Mouse (Mus musculus) CH12.LX (cell line): Measurements from ENCODE around the gene Ackr2. TPM values are rescaled to one million over a fixed set of nuclear protein-coding genes. Genes with fewer than 3 reads are reported as not detected.

ENCODE experiments used
- DNase-seq: peaks from one replicate; pipeline ENCODE4 v3.0.0-alpha.2; 2013; ENCODE audit errors: extremely low read depth
- H3K27ac ChIP-seq: 2 replicates; pipeline ENCODE4 v1.5.1; 2012; ENCODE audit warnings: low read depth, mild to moderate bottlenecking, control low read depth, moderate library complexity; ENCODE audit not compliant: insufficient read depth
- H3K27me3 ChIP-seq: replicated peaks from 2 replicates; pipeline ENCODE3; 2012; ENCODE audit warnings: inconsistent platforms
- H3K36me3 ChIP-seq, 2 experiments: replicated peaks in 1 of 2; 2 replicates each; pipeline versions ENCODE3 to v1.6.1; 2012; ENCODE audit warnings: inconsistent platforms in 1 of 2, low read length in 1 of 2, mild to moderate bottlenecking in 1 of 2, mixed read lengths in 1 of 2, moderate library complexity in 1 of 2; ENCODE audit not compliant: control insufficient read depth in 1 of 2, insufficient read depth in 1 of 2
- H3K4me1 ChIP-seq, 2 experiments: 2 replicates each; pipeline ENCODE4 v1.6.1; 2012; ENCODE audit warnings: inconsistent platforms in 1 of 2, moderate library complexity in 1 of 2; ENCODE audit not compliant: insufficient read depth in 2 of 2, control insufficient read depth in 1 of 2
- H3K4me2 ChIP-seq: 2 replicates; pipeline ENCODE4 v1.6.1; 2012; ENCODE audit warnings: low read depth, mild to moderate bottlenecking, control low read depth; ENCODE audit not compliant: poor library complexity, insufficient read depth, severe bottlenecking
- H3K4me3 ChIP-seq, 3 experiments: fragments of 150-350 bp in 1 of 3; sonication (generic) in 1 of 3; replicated peaks in 1 of 3; 2 replicates each; pipeline versions ENCODE3 to v1.5.1; 2011 to 2012; ENCODE audit warnings: low read depth in 2 of 3, low read length in 2 of 3, mild to moderate bottlenecking in 2 of 3, moderate library complexity in 2 of 3, control low read depth in 1 of 3, improper control_type of control experiment in 1 of 3, inconsistent platforms in 1 of 3, mixed read lengths in 1 of 3; ENCODE audit not compliant: poor library complexity in 1 of 3
- H3K79me2 ChIP-seq: replicated peaks from 2 replicates; pipeline ENCODE4 v1.6.1; 2012; ENCODE audit warnings: mild to moderate bottlenecking, moderate library complexity; ENCODE audit not compliant: control insufficient read depth, poor library complexity, insufficient read depth, severe bottlenecking; ENCODE audit errors: extremely low read depth
- H3K9ac ChIP-seq: 2 replicates; pipeline ENCODE4 v1.6.1; 2012; ENCODE audit warnings: low read depth, mild to moderate bottlenecking, control low read depth, moderate library complexity; ENCODE audit not compliant: insufficient read depth
- H3K9me3 ChIP-seq: replicated peaks from 2 replicates; pipeline ENCODE3; 2012; ENCODE audit warnings: low read length, inconsistent platforms, mixed read lengths
- BHLHE40 ChIP-seq: IDR thresholded peaks from 2 replicates; pipeline ENCODE4 v1.6.1; 2011; ENCODE audit warnings: mild to moderate bottlenecking, low read depth, low read length, improper control_type of control experiment
- CHD2 ChIP-seq: IDR thresholded peaks from 2 replicates; pipeline ENCODE4 v1.6.1; 2011; ENCODE audit warnings: low read length, improper control_type of control experiment
- CTCF ChIP-seq, 2 experiments: IDR thresholded peaks in 1 of 2; conservative IDR thresholded peaks in 1 of 2; 2 replicates each; pipeline ENCODE4 v1.5.1; 2011 to 2012; ENCODE audit warnings: low read depth in 2 of 2, low read length in 2 of 2, improper control_type of control experiment in 1 of 2, inconsistent platforms in 1 of 2, mild to moderate bottlenecking in 1 of 2, moderate library complexity in 1 of 2
- E2F4 ChIP-seq: IDR thresholded peaks from 2 replicates; pipeline ENCODE4 v1.6.1; 2011; ENCODE audit warnings: low read depth, low read length, improper control_type of control experiment; ENCODE audit not compliant: insufficient replicate concordance
- EP300 ChIP-seq: IDR thresholded peaks from 2 replicates; pipeline ENCODE4 v1.6.1; 2011; ENCODE audit warnings: low read length, improper control_type of control experiment
- ETS1 ChIP-seq: conservative IDR thresholded peaks from 2 replicates; pipeline ENCODE4 v1.6.1; 2012; ENCODE audit warnings: low read depth, mild to moderate bottlenecking, inconsistent platforms, low read length, improper control_type of control experiment, moderate library complexity
- GABPA ChIP-seq: IDR thresholded peaks from 2 replicates; pipeline ENCODE4 v1.6.1; 2012; ENCODE audit warnings: low read depth, low read length, improper control_type of control experiment, inconsistent platforms; ENCODE audit not compliant: insufficient replicate concordance
- IRF4 ChIP-seq: IDR thresholded peaks from 2 replicates; pipeline ENCODE4 v1.6.1; 2014; ENCODE audit warnings: low read depth, mild to moderate bottlenecking, inconsistent platforms, low read length, improper control_type of control experiment
- KAT2A ChIP-seq: IDR thresholded peaks from 2 replicates; pipeline ENCODE4 v1.6.1; 2012; ENCODE audit warnings: low read length, improper control_type of control experiment, inconsistent platforms; ENCODE audit not compliant: insufficient replicate concordance
- MAFK ChIP-seq: IDR thresholded peaks from 2 replicates; pipeline ENCODE4 v1.6.1; 2011; ENCODE audit warnings: low read length, improper control_type of control experiment; ENCODE audit not compliant: insufficient replicate concordance
- MEF2A ChIP-seq: IDR thresholded peaks from 2 replicates; pipeline ENCODE4 v1.6.1; 2014; ENCODE audit warnings: low read depth, mild to moderate bottlenecking, inconsistent platforms, low read length, improper control_type of control experiment, borderline replicate concordance
- MXI1 ChIP-seq: IDR thresholded peaks from 2 replicates; pipeline ENCODE4 v1.6.1; 2011; ENCODE audit warnings: mild to moderate bottlenecking, low read depth, low read length, improper control_type of control experiment
- MYC ChIP-seq: IDR thresholded peaks from 2 replicates; pipeline ENCODE4 v1.6.1; 2011; ENCODE audit warnings: low read depth, mild to moderate bottlenecking, improper control_type of control experiment, low read length
- NRF1 ChIP-seq: IDR thresholded peaks from 2 replicates; pipeline ENCODE4 v1.6.1; 2014; ENCODE audit warnings: low read depth, mild to moderate bottlenecking, inconsistent platforms, low read length, improper control_type of control experiment, moderate library complexity
- PAX5 ChIP-seq: IDR thresholded peaks from 2 replicates; pipeline ENCODE4 v1.6.1; 2012; ENCODE audit warnings: low read length, inconsistent platforms, mixed read lengths
- POLR2A ChIP-seq: IDR thresholded peaks from 2 replicates; pipeline ENCODE4 v1.6.1; 2011; ENCODE audit warnings: low read depth, mild to moderate bottlenecking, improper control_type of control experiment, low read length
- RAD21 ChIP-seq: IDR thresholded peaks from 2 replicates; pipeline ENCODE4 v1.6.1; 2011; ENCODE audit warnings: low read depth, mild to moderate bottlenecking, low read length, improper control_type of control experiment, moderate library complexity
- SIN3A ChIP-seq: IDR thresholded peaks from 2 replicates; pipeline ENCODE4 v1.6.1; 2012; ENCODE audit warnings: low read length, improper control_type of control experiment, inconsistent platforms
- TBP ChIP-seq: conservative IDR thresholded peaks from 2 replicates; pipeline ENCODE4 v1.6.1; 2011; ENCODE audit warnings: low read depth, low read length, improper control_type of control experiment
- TCF12 ChIP-seq: IDR thresholded peaks from 2 replicates; pipeline ENCODE4 v1.6.1; 2014; ENCODE audit warnings: low read depth, mild to moderate bottlenecking, inconsistent platforms, low read length, improper control_type of control experiment
- UBTF ChIP-seq: IDR thresholded peaks from 2 replicates; pipeline ENCODE4 v1.6.1; 2012; ENCODE audit warnings: low read depth, mild to moderate bottlenecking, inconsistent platforms, low read length, improper control_type of control experiment, moderate library complexity
- USF1 ChIP-seq: IDR thresholded peaks from 2 replicates; pipeline ENCODE4 v1.6.1; 2014; ENCODE audit warnings: low read depth, mild to moderate bottlenecking, inconsistent platforms, low read length, improper control_type of control experiment
- ZKSCAN1 ChIP-seq: IDR thresholded peaks from 2 replicates; pipeline ENCODE4 v1.6.1; 2012; ENCODE audit warnings: low read depth, inconsistent platforms, low read length, improper control_type of control experiment, borderline replicate concordance
- dilution Hi-C: fragments of 300-500 bp; cut with MboI; formaldehyde crosslinking; loops from 2 replicates; pipeline ENCODE4 v1.14.3; 2020; ENCODE audit warnings: low sequenced_read_pairs; ENCODE audit not compliant: extremely low pct_unique_long_range_greater_than_20kb, extremely low pct_ligation_motif_present
- in situ Hi-C: fragments of 300-500 bp; cut with MboI; formaldehyde crosslinking; loops from 3 replicates; pipeline ENCODE4 v1.14.3; 2019; ENCODE audit warnings: low sequenced_read_pairs, low pct_ligation_motif_present, low pct_unique_long_range_greater_than_20kb, mixed read lengths
- polyA plus RNA-seq: library from polyadenylated mRNA; unstranded; fragments of >175 nt; gene quantifications from 2 replicates; pipeline ENCODE4 v1.2.1, GENCODE M21; 2012; ENCODE audit warnings: low read depth; ENCODE audit not compliant: insufficient read length
- total RNA-seq, 2 experiments: library from RNA; depleted of rRNA; stranded (reverse); fragments of 300-350 nt in 1 of 2; fragments of >200 nt in 1 of 2; gene quantifications; 2 replicates each; pipeline ENCODE4 v1.2.3; 2012 to 2014

Ackr2 gene
- total and polyA plus RNA-seq, 3 experiments: 2.9 to 13.9 (median 9.8) TPM

DNA sequence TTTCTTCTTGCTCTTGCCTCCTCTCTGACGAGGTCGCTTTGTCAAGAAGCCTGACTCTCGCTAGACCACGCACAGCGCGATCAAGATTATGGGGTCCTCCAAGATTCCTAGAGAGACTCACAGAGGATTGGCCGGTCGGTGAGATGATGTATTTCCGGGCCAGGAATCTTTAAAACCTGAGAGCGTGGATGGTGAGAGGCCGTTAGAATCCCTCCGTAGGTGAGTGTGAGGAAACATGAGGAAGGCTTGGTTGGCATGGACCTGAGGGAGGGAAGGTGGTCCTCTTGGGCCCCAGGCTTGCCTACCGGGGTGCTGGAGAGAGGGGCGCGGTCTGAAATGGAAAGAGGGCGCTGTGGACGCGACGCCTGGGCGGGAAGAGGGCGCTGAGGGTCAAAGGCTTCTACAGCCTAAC is 39.8 kb downstream of the Ackr2 start (continued):
- TF ChIP-seq RAD21 (no peak), E2F4 (no peak), IRF4 (0 out of 2 replicates have a peak, but pooled peaks have one; percentile 35), NRF1 (no peak), GABPA (no peak), MYC (peak; percentile 33)
- TF ChIP-seq, all 38 proteins: peak for 15

DNA sequence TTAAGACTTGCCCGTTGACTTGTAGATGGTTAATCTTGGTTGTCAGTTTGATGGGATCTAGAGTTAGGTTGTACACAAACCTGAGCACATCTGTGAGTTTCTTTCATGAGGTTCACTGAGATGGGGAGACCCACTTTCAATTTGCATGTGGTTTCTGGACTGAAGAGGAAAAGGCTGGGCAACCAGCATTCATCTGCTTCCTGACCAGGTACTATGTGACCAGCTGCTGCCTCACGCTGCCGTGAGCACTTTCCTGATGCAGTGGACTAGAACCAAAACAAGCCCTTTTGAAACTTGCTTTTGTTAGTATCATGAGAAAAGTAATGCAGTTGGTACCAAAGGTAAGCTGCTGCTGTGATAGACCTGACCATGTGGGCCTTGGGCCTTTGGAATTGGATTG is 44.9 kb downstream of the Ackr2 start:
- H3K27ac ChIP-seq: no peak overlapping the region
- peaks cover 8 to 54% of the 10 kb centered on the region in 2 experiments for H3K4me1 ChIP-seq
- DNase-seq: peak; percentile 69
- H3K4me3 ChIP-seq: no peak overlapping the region
- H3K36me3 ChIP-seq: peaks cover 47 to 70% of the 10 kb centered on the region in 2 experiments
- dilution Hi-C loops: no loop called here
- H3K4me2 ChIP-seq: peak overlapping the region; percentile 41; the same call in 1 of the 2 replicates
- TF ChIP-seq EP300 (peak; percentile 83), ZKSCAN1 (no peak), ETS1 (peak; percentile 91), POLR2A (no peak), BHLHE40 (peak; percentile 79), IRF4 (peak; percentile 58; the same call in 1 of the 2 replicates), MEF2A (peak; percentile 71; the same call in 1 of the 2 replicates), TBP (no peak), TCF12 (peak; percentile 81), MYC (peak; percentile 70; the same call in 1 of the 2 replicates), SIN3A (peak; percentile 59), GABPA (no peak), MAFK (peak; percentile 25; the same call in 1 of the 2 replicates)
- peaks cover 13% of the 10 kb centered on the region for H3K79me2 ChIP-seq
- H3K9ac ChIP-seq: no peak overlapping the region
- H3K27me3 ChIP-seq: no peaks in the 10 kb centered on the region
- no peaks in the 10 kb centered on the region for H3K9me3 ChIP-seq
- in situ Hi-C loops: no loop called here

DNA sequence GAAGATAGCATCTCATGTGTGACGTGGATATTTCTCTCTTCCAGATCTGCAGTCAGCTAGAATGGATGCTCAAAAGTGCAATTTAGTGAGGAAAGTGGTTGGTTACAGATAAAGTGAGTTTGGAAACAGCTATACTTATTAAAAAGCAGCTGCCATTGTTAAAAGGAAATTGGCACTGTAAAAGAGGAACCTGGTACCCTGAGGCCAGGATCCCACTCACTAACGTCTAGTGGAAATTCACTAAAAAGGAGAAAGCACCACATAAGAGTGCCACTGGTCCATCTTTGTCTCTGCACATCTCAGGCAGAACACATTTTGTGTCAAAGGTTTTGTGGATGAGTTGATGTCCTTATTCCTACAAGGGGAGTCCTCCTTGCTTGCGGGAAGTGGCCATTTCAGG is 45.5 kb downstream of the Ackr2 start:
- Histone ChIP-seq H3K9me3 (no peaks in the 10 kb centered on the region), H3K4me3 (no peak overlapping the region), H3K36me3 (peaks cover 49 to 76% of the 10 kb centered on the region in 2 experiments), H3K79me2 (peaks cover 8% of the 10 kb centered on the region; the same call in 1 of the 2 replicates), H3K4me2 (no peak overlapping the region), H3K27ac (no peak overlapping the region), H3K9ac (no peak overlapping the region), H3K4me1 (peaks cover 8 to 54% of the 10 kb centered on the region in 2 experiments), H3K27me3 (no peaks in the 10 kb centered on the region)
- in situ Hi-C loops: no loop called here
- no peak for TF ChIP-seq USF1
- TF ChIP-seq PAX5: no peak
- peak; percentile 50 for TF ChIP-seq EP300
- TF ChIP-seq KAT2A: no peak
- TF ChIP-seq CHD2: no peak
- TF ChIP-seq CTCF (conservative IDR thresholded peaks at IDR 0.05 in 1 of 2, IDR thresholded peaks at IDR 0.05 in 1 of 2; ENCODE audit: low read depth in 2 of 2, low read length in 2 of 2): no peak
- no peak for TF ChIP-seq UBTF
- TF ChIP-seq POLR2A: no peak
- TF ChIP-seq MXI1: no peak
- dilution Hi-C loops: no loop called here
- DNase-seq: no peak
